Comparison of ENCODE assay signal across 13 mouse cellular contexts in genomic region chr13:101879561-101880081, GRCm38 (mm10).
DNase-seq lines count a peak whose midpoint lies in the region; ATAC-seq lines count a peak whose summit lies in the region.
"Had no signal": no experiment of that assay in that cellular context is flagged by ENCODE, and none has a peak within 500 bp of the region (broad histone marks: within the 10 kb centered on the region; RNA-seq: fewer than 3 reads in every experiment).

No protein-coding gene starts in this region.

- no peaks in the 10 kb centered on the region for H3K27me3 ChIP-seq in hindbrain, embryonic 16.5 days (replicated peaks; ENCODE audit: control insufficient read depth, insufficient read depth, low read length)

- no peak overlapping the region for H3K4me3 ChIP-seq in hindbrain, embryonic 16.5 days (ENCODE audit: low read length)
- H3K4me3 ChIP-seq: liver, embryonic 12.5 days had no signal

- no peak overlapping the region for H3K9ac ChIP-seq in hindbrain, embryonic 16.5 days (ENCODE audit: low read depth, low read length)
- H3K9ac ChIP-seq: liver, embryonic 12.5 days had no signal

- peak; percentile 14 for DNase-seq in lung, postnatal 25 days (ENCODE audit: low spot score)
- no peak for DNase-seq in lung, postnatal 14 days
- peak; percentile 79 to 94 for DNase-seq in adrenal gland, adult (ENCODE audit: inconsistent age in 2 of 2, low spot score in 1 of 2)
- peak; percentile 5 to 22 for DNase-seq in adrenal gland, postnatal 4 days (ENCODE audit: low spot score in 2 of 2)
- DNase-seq in testis, postnatal 10 days (ENCODE audit: low spot score), result no peak
- DNase-seq: cerebellum, adult 9-10 months; kidney, postnatal 36 days had no signal

- no peaks in the 10 kb centered on the region for H3K9me3 ChIP-seq in hindbrain, embryonic 16.5 days (ENCODE audit: control insufficient read depth, low read length)
- H3K9me3 ChIP-seq: liver, embryonic 12.5 days had no signal

- WGBS in hindbrain, embryonic 16.5 days, result 84% methylated on average over 8 of the region's 8 CpGs

- H3K4me1 ChIP-seq in hindbrain, embryonic 16.5 days (ENCODE audit: control insufficient read depth, insufficient read depth, low read depth, low read length), result no peaks in the 10 kb centered on the region
- H3K4me1 ChIP-seq: liver, embryonic 12.5 days had no signal

- no peak overlapping the region for H3K4me2 ChIP-seq in hindbrain, embryonic 16.5 days (ENCODE audit: low read length)
- H3K4me2 ChIP-seq: liver, embryonic 12.5 days had no signal

- no peak overlapping the region for H3K27ac ChIP-seq in hindbrain, embryonic 16.5 days (ENCODE audit: low read depth, low read length)
- H3K27ac ChIP-seq: liver, embryonic 12.5 days; macrophage; stomach, postnatal 0 days had no signal

- peak; percentile 63 for ATAC-seq in megakaryocyte progenitor cell, adult 5-6 weeks (replicated peaks; ENCODE audit: poor library complexity)
- ATAC-seq in hindbrain, embryonic 16.5 days, result no peak
- ATAC-seq: inflammation-experienced regulatory T-cells, adult 6 months; liver, embryonic 12.5 days had no signal

- no peaks in the 10 kb centered on the region for H3K36me3 ChIP-seq in hindbrain, embryonic 16.5 days (ENCODE audit: control insufficient read depth, insufficient read depth, low read length)
- H3K36me3 ChIP-seq: liver, embryonic 12.5 days had no signal

Comparison
In these comparisons a context has a peak if more than half of its experiments do, and no peak if none do; other contexts are left out.
1. DNase-seq: peak in lung, postnatal 25 days (single experiment), adrenal gland, adult (2 of 2) and adrenal gland, postnatal 4 days (2 of 2); none in lung, postnatal 14 days (single experiment) and testis, postnatal 10 days (single experiment).